Mouse (Mus musculus) left cerebral cortex, adult 2 months (tissue): ENCODE measurements around the gene Wdr27. TPM values are rescaled to one million over a fixed set of nuclear protein-coding genes. Genes with fewer than 3 reads are reported as not detected.
"Not testable (repeated sequence)": the region's sequence is repeated elsewhere in the genome, so short reads cannot be mapped to it uniquely, and the experiment has no call there.

ENCODE experiments used
- DNase-seq, 2 experiments: peaks; one replicate each; pipeline ENCODE4 v3.0.0; 2021 to 2022; ENCODE audit warnings: low spot score in 2 of 2, mixed read lengths in 1 of 2; ENCODE audit errors: extremely low spot score in 1 of 2
- H3K27ac ChIP-seq: fragments of 200-600 bp; 2 replicates; pipeline ENCODE4 v1.8.1; 2022
- H3K4me3 ChIP-seq: fragments of 200-600 bp; 2 replicates; pipeline ENCODE4 v1.8.1; 2022
- CTCF ChIP-seq: fragments of 200-600 bp; IDR thresholded peaks from 2 replicates; pipeline ENCODE4 v1.8.1; 2022; ENCODE audit warnings: antibody characterized with exemption, mild to moderate bottlenecking, moderate library complexity
- intact Hi-C: fragments of 180-260 bp; cut with DNase I; formaldehyde crosslinking; loops from one replicate; pipeline ENCODE4 v1.15.1; 2025
- long read RNA-seq, 2 experiments: library from polyadenylated mRNA; stranded (forward); transcript quantifications; one replicate each; pipeline ENCODE4 v2.0.0; 2021; ENCODE audit warnings: borderline mapping rate in 2 of 2
- total RNA-seq, 2 experiments: library from RNA; stranded (reverse); gene quantifications; 2 replicates each; pipeline ENCODE4 v1.2.3; 2021

Gene Wdr27
- total RNA-seq: 1 to 10 TPM; 2.7 to 3.6 TPM
- long read RNA-seq, experiment 1, partial matches to known transcripts: 0 of 2 reads
- long read RNA-seq, experiment 1, other reads (novel, unspliced or antisense): 1 of 2 reads
- long read RNA-seq, experiment 2, partial matches to known transcripts: 0 of 2 reads
- long read RNA-seq, experiment 2, other reads (novel, unspliced or antisense): 1 of 2 reads

- DNase-seq: peak; percentile 98 to 99
- TF ChIP-seq CTCF: no peak; the same call in 1 of the 2 replicates
- intact Hi-C loops: no loop called here
- Histone ChIP-seq H3K4me3 (peak within 1 kb of the TSS; percentile 90), H3K27ac (peak within 1 kb of the TSS; percentile 85)
These were observed at the start of gene Wdr27, which contains the start of gene 1600012H06Rik for GRCm38 (mm10) chr17:14943009-14943728. TSS of gene Wdr27 (minus strand) at chr17:14943158. TSS of gene 1600012H06Rik (plus strand) at chr17:14943184.

DNA sequence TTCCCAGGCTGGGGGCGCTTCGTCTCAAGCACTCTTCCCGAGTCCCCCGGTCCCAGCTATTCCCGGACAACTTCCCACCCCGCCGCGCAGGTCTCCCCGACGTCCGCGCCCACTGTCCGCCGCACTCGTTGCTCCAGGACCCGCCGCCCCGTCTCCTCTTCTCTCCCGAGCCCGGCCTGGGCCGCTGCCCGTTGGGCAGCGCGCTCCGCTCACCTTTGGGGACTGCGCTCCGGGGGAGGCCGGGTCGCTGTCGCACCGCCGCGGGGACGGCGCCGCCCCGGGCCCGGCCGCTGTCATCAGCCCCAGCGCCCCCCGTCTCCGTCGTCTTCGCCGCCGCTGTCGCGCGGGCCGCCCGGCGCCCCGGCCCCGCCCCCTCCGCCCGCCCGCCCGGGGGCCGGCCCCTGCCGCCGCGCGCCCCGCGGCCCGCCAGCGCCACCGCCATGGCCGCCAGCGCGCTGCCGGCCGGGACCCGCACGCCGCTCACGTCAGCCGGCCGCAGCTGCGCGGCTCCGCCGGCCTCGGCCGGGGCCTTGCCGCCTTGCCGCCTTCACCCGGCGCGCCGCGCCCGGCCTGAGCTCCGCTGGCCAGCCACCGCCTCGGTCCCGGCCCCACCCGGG is 49.7 kb upstream of the Wdr27 start:
- H3K27ac ChIP-seq, intact Hi-C loops, H3K4me3 ChIP-seq, DNase-seq: not testable (repeated sequence)

DNA sequence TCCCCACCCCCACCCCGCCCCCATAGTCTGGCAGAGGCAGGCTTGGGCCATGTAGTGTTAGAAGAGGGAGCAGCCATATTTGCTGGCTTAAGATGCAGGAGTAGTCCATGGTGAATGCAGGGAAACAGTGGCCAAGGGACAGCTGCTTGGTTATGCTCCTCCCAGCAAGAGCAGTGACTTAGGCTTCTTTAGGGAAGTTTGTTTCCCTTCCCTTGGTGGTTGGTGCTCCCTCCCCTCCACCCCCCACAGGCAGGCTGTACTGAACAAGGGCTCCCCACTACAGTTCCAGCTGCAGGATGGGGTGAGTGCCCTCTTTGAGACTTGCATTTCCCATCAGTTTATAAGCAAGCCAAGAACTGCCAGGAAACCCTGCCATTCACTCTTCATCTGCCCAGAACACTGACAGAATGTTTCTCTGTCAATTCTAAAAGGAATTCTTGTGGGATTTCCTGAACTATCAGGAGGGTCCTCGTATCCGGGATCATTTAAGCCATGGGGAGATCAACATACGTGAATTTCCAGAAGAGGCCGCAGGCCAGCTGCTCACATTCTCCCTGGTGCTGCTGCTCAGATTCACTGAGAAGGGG is 47.3 kb upstream of the Wdr27 start:
- intact Hi-C loops, H3K4me3 ChIP-seq, H3K27ac ChIP-seq: not testable (repeated sequence)
- DNase-seq: peak in 1 of 2 experiments; percentile 9

- DNase-seq, H3K27ac ChIP-seq, intact Hi-C loops, H3K4me3 ChIP-seq: not testable (repeated sequence)
These were observed 35.5 kb upstream of the Wdr27 start, which contains the start of the genes 9030025P20Rik and Gm3417 for GRCm38 (mm10) chr17:14978362-14979038. TSS of gene 9030025P20Rik (plus strand) at chr17:14978468. TSS of gene Gm3417 (minus strand) at chr17:14978790.

- intact Hi-C loops, H3K27ac ChIP-seq, DNase-seq, H3K4me3 ChIP-seq: not testable (repeated sequence)
These were observed 34.9 kb upstream of the Wdr27 start for GRCm38 (mm10) chr17:14977718-14978361.

DNA sequence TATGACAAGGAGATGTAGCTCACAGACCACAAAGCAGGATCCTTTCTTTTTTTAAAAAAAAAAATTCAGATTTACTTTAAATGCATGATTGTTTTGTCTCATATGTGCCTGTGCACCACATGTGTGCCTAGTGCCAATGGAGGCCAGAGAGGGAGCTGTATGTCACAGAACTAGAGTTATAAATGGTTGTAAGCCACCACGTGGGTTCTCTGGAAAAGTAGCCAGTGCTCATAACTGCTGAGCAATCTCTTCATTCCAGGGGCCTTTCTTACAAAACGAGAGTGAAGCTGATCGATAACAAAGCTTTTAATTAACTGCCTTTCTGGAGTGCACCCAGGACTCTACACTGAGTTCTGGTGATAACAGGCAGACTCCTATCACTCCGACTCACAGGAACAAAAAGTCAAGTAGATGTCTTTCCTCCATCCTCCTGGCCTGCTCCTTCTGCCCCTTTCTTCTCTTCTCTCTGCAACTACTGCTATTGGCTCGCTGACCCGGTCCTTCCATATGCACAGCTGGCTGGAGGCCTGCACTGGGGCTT is 25.5 kb upstream of the Wdr27 start:
- H3K4me3 ChIP-seq, intact Hi-C loops, H3K27ac ChIP-seq, DNase-seq: not testable (repeated sequence)

DNA sequence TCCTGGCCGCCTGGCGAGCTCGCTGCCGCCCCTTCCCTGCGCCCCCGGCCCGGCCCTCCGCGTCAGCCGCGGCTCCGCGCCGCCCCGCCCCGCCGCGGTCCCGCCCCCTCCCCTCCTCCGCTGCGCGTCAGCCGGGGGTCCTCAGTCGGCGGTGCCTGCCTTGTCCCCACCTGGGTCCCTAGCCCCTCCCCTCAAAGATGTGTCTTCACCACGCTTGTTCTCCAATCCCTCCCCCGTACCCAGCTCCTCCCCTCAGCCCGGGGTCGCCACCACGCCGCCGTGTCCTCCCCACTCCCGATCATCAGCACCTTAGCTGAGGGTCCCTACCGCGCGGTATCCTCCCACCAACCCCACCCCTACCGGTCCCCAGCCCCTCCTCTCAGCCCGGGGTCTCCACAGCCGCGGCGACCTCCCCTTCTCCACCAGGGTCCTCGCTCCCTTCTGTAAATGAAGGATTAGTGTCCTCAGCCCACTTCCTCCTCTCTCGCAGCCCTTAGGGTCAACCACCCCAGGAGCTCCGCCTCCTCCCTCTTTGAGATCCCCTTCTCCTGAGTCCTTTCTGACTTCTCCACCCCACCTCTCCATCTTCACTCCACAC is 18.7 kb upstream of the Wdr27 start:
- intact Hi-C loops: not testable (repeated sequence)

DNA sequence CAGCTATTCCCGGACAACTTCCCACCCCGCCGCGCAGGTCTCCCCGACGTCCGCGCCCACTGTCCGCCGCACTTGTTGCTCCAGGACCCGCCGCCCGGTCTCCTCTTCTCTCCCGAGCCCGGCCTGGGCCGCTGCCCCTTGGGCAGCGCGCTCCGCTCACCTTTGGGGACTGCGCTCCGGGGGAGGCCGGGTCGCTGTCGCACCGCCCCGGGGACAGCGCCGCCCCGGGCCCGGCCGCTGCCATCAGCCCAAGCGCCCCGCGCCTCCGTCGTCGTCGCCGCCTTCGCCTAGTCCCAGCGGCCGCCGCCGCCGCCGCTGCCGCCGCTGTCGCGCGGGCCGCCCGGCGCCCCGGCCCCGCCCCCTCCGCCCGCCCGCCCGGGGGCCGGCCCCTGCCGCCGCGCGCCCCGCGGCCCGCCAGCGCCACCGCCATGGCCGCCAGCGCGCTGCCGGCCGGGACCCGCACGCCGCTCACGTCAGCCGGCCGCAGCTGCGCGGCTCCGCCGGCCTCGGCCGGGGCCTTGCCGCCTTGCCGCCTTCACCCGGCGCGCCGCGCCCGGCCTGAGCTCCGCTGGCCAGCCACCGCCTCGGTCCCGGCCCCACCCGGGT is 18.1 kb upstream of the Wdr27 start, which contains the start of gene Phf10:
Gene Phf10 (minus strand): TSS at position 323 of the 606 bp plus-strand sequence.
- peak within 1 kb of the TSS; percentile 62 for H3K4me3 ChIP-seq
- intact Hi-C loops, H3K27ac ChIP-seq: not testable (repeated sequence)
- DNase-seq: peak; percentile 25 to 46

More for the DNA sequence above, 18.7 kb upstream of the Wdr27 start:
- not testable (repeated sequence) for H3K4me3 ChIP-seq, H3K27ac ChIP-seq, DNase-seq

GRCm38 (mm10) chr17:14960520-14960919 is 17.6 kb upstream of the Wdr27 start:
- no peak for DNase-seq

GRCm38 (mm10) chr17:14959979-14960378 is 17.0 kb upstream of the Wdr27 start:
- DNase-seq: no peak
- Histone ChIP-seq H3K27ac (no peak overlapping the region; the same call in 1 of the 2 replicates), H3K4me3 (peak overlapping the region; percentile 62; the same call in 1 of the 2 replicates)
- intact Hi-C loops: no loop called here
- no peak for TF ChIP-seq CTCF

More at GRCm38 (mm10) chr17:14960520-14960919, 17.6 kb upstream of the Wdr27 start:
- TF ChIP-seq CTCF: no peak
- Histone ChIP-seq H3K27ac (no peak overlapping the region; the same call in 1 of the 2 replicates), H3K4me3 (peak overlapping the region; percentile 62)
- intact Hi-C loops: no loop called here
